Mouse (Mus musculus) ES-Bruce4 (cell line): ENCODE measurements around the gene Hmgxb4.
A peak's percentile ranks its signal among the peaks of the same experiment; 100 is the strongest.

Source experiments
- CTCF ChIP-seq: IDR thresholded peaks from one replicate; pipeline ENCODE4 v1.8.1; 2011; ENCODE audit warnings: low read depth, low read length
- EP300 ChIP-seq: IDR thresholded peaks from 2 replicates; pipeline ENCODE4 v1.6.1; 2011; ENCODE audit warnings: low read depth, low read length; ENCODE audit not compliant: insufficient read depth
- POLR2A ChIP-seq: IDR thresholded peaks from one replicate; pipeline ENCODE4 v1.8.1; 2011; ENCODE audit warnings: low read length; ENCODE audit not compliant: insufficient read depth

- no peak for TF ChIP-seq POLR2A
- no peak for TF ChIP-seq CTCF
- peak; percentile 94 for TF ChIP-seq EP300
Measured at GRCm38 (mm10) chr8:75018274-75018972, 25.3 kb downstream of the Hmgxb4 start.
